Mouse (Mus musculus): ENCODE results near the gene Atmin.

DNA sequence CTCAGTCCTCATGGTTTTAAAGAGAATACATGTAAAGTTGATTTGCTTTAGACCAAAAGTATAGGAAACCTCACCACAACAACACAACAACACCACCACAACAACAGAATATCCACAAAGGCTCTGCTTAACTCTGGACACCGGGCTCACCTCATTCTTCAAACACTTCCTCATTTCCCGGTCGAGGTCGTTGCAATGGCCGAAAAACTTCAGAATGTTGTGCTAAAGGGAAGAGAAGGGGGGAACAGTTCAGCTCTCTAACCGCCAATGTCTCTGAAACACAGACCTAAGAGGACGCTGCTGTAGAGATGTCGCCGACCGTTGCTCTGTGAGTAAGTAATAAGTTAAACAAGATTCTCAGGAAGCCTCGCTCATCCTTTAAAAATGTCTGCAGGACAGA is 49.3 kb upstream of the Atmin start:
- TF ChIP-seq POLR2A (IDR thresholded peaks at IDR 0.05; ENCODE audit: extremely low read depth, insufficient read depth, low read length) = no peak
- TF ChIP-seq CTCF (IDR thresholded peaks at IDR 0.05; ENCODE audit: extremely low read depth, insufficient read depth, low read length) = no peak
